Comparison of ENCODE assay signal across 8 mouse cellular contexts in the genomic region with DNA sequence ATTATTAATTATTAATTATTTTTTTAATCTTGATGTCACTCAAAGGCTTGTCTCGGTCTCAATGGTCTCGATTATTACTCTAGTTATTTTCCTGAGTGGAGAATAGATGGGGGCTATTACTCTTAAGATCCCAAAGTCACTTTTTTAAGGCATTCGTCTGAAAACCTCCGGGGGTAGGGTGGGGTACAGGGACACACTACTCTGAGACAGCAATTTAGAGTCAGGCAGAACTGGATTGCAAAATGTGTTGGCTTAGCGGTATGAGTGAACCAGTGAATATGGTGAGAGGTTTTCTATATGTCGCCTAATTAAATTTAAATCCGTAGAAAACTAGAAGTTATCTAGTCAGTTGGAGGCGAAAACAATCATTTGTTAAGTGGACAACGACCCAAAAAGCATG. TPM values are rescaled to one million over a fixed set of nuclear protein-coding genes. Genes with fewer than 3 reads are reported as not detected.
DNase-seq lines count a peak whose midpoint lies in the region; ATAC-seq and TF ChIP-seq lines count a peak whose summit lies in the region.

No protein-coding gene starts in this region.

- H3K4me1 ChIP-seq in heart, embryonic 10.5 days, result 0 out of 2 replicates have a peak, but pooled peaks cover 3% of the 10 kb centered on the region
- H3K4me1 ChIP-seq in ES-E14 (ENCODE audit: control insufficient read depth in 2 of 2, insufficient read depth in 2 of 2, low read length in 2 of 2, poor library complexity in 1 of 2), result 0 out of 4 replicates have a peak, but pooled peaks cover 0 to 1% of the 10 kb centered on the region in 2 experiments
- no peaks in the 10 kb centered on the region for H3K4me1 ChIP-seq in embryonic facial prominence, embryonic 11.5 days (ENCODE audit: control insufficient read depth, insufficient read depth, low read length)
- peaks cover 7% of the 10 kb centered on the region; the same call in 1 of the 2 replicates for H3K4me1 ChIP-seq in intestine, embryonic 14.5 days (replicated peaks; ENCODE audit: control insufficient read depth, insufficient read depth, low read length)
- peaks cover 19% of the 10 kb centered on the region for H3K4me1 ChIP-seq in midbrain, embryonic 15.5 days

- no peaks in the 10 kb centered on the region for H3K9me3 ChIP-seq in heart, embryonic 10.5 days
- H3K9me3 ChIP-seq in ES-E14 (ENCODE audit: control insufficient read depth, insufficient read depth, low read depth, low read length), result no peaks in the 10 kb centered on the region
- no peaks in the 10 kb centered on the region for H3K9me3 ChIP-seq in embryonic facial prominence, embryonic 11.5 days (replicated peaks; ENCODE audit: control insufficient read depth, low read length)
- no peaks in the 10 kb centered on the region for H3K9me3 ChIP-seq in intestine, embryonic 14.5 days (ENCODE audit: control insufficient read depth, low read length)
- no peaks in the 10 kb centered on the region for H3K9me3 ChIP-seq in midbrain, embryonic 15.5 days

- WGBS in heart, embryonic 10.5 days, result 13% methylated on average over 9 of the region's 9 CpGs
- 15% methylated on average over 9 of the region's 9 CpGs for WGBS in embryonic facial prominence, embryonic 11.5 days
- 13% methylated on average over 9 of the region's 9 CpGs for WGBS in intestine, embryonic 14.5 days
- WGBS in midbrain, embryonic 15.5 days, result 14% methylated on average over 9 of the region's 9 CpGs

- H3K9ac ChIP-seq in ES-E14 (ENCODE audit: insufficient read depth, low read depth, low read length, poor library complexity, severe bottlenecking), result 0 out of 2 replicates have a peak overlapping the region, but pooled peaks have one; percentile 33
- no peak overlapping the region; the same call in 1 of the 2 replicates for H3K9ac ChIP-seq in embryonic facial prominence, embryonic 11.5 days (replicated peaks; ENCODE audit: low read length)
- peak overlapping the region; percentile 91 for H3K9ac ChIP-seq in intestine, embryonic 14.5 days (ENCODE audit: low read length)
- peak overlapping the region; percentile 99 for H3K9ac ChIP-seq in midbrain, embryonic 15.5 days

- peak overlapping the region; percentile 88 for H3K4me3 ChIP-seq in heart, embryonic 10.5 days
- peak overlapping the region; percentile 92 to 95 for H3K4me3 ChIP-seq in ES-E14 (ENCODE audit: insufficient read depth in 1 of 2, low read depth in 1 of 2, low read length in 2 of 2, poor library complexity in 1 of 2, severe bottlenecking in 1 of 2)
- H3K4me3 ChIP-seq in embryonic facial prominence, embryonic 11.5 days (ENCODE audit: low read depth, low read length), result peak overlapping the region; percentile 89
- peak overlapping the region; percentile 90 for H3K4me3 ChIP-seq in intestine, embryonic 14.5 days (ENCODE audit: low read depth, low read length)
- peak overlapping the region; percentile 95 for H3K4me3 ChIP-seq in midbrain, embryonic 15.5 days

- H3K27ac ChIP-seq in heart, embryonic 10.5 days, result peak overlapping the region; percentile 52; the same call in 1 of the 2 replicates
- no peak overlapping the region for H3K27ac ChIP-seq in ES-E14 (ENCODE audit: insufficient read depth, low read depth, low read length, poor library complexity, severe bottlenecking)
- H3K27ac ChIP-seq in embryonic facial prominence, embryonic 11.5 days (replicated peaks; ENCODE audit: low read depth, low read length), result no peak overlapping the region
- H3K27ac ChIP-seq in intestine, embryonic 14.5 days (ENCODE audit: low read depth), result 0 out of 2 replicates have a peak overlapping the region, but pooled peaks have one; percentile 98
- H3K27ac ChIP-seq in midbrain, embryonic 15.5 days, result peak overlapping the region; percentile 99

- in situ Hi-C loops in ES-E14 (cut with MboI; ENCODE audit: low sequenced_read_pairs in 2 of 2, unreplicated experiment in 2 of 2), result no loop called here

- ATAC-seq in embryonic facial prominence, embryonic 11.5 days (replicated peaks; ENCODE audit: insufficient number of reproducible peaks, low FRiP score, low TSS enrichment, low read depth), result no peak
- ATAC-seq in intestine, embryonic 14.5 days (replicated peaks; ENCODE audit: low FRiP score, low TSS enrichment, low read depth), result no peak
- ATAC-seq in midbrain, embryonic 15.5 days (replicated peaks), result 0 out of 2 replicates have a peak, but pooled peaks have one; percentile 7

- H3K4me2 ChIP-seq in embryonic facial prominence, embryonic 11.5 days (ENCODE audit: low read depth, low read length), result peak overlapping the region; percentile 57; the same call in 1 of the 2 replicates
- peak overlapping the region; percentile 61 for H3K4me2 ChIP-seq in intestine, embryonic 14.5 days (ENCODE audit: low read length)
- H3K4me2 ChIP-seq in midbrain, embryonic 15.5 days, result peak overlapping the region; percentile 52

- H3K36me3 ChIP-seq in heart, embryonic 10.5 days, result peaks cover 11% of the 10 kb centered on the region
- H3K36me3 ChIP-seq in ES-E14 (ENCODE audit: control insufficient read depth, insufficient read depth, low read length, poor library complexity, severe bottlenecking), result peaks cover 6% of the 10 kb centered on the region
- no peaks in the 10 kb centered on the region; the same call in 1 of the 2 replicates for H3K36me3 ChIP-seq in embryonic facial prominence, embryonic 11.5 days (replicated peaks; ENCODE audit: control insufficient read depth, insufficient read depth, low read depth, low read length)
- H3K36me3 ChIP-seq in intestine, embryonic 14.5 days (ENCODE audit: control insufficient read depth, insufficient read depth, low read length), result peaks cover 8% of the 10 kb centered on the region
- no peaks in the 10 kb centered on the region; the same call in 1 of the 2 replicates for H3K36me3 ChIP-seq in midbrain, embryonic 15.5 days (replicated peaks)

- H3K27me3 ChIP-seq in heart, embryonic 10.5 days (ENCODE audit: insufficient read depth, poor library complexity, severe bottlenecking), result no peaks in the 10 kb centered on the region
- H3K27me3 ChIP-seq in embryonic facial prominence, embryonic 11.5 days (ENCODE audit: control insufficient read depth, insufficient read depth, low read length), result no peaks in the 10 kb centered on the region
- no peaks in the 10 kb centered on the region for H3K27me3 ChIP-seq in intestine, embryonic 14.5 days (replicated peaks; ENCODE audit: control insufficient read depth, insufficient read depth, low read length)
- no peaks in the 10 kb centered on the region for H3K27me3 ChIP-seq in midbrain, embryonic 15.5 days (replicated peaks)

- DNase-seq in heart, embryonic 10.5 days (ENCODE audit: low spot score), result no peak
- DNase-seq in heart, adult 18-20 months, result no peak
- DNase-seq in ES-E14 (ENCODE audit: low read depth, low spot score), result no peak
- peak; percentile 7 for DNase-seq in embryonic facial prominence, embryonic 11.5 days (ENCODE audit: low spot score)
- no peak for DNase-seq in intestine, embryonic 14.5 days (ENCODE audit: low spot score)
- no peak for DNase-seq in urinary bladder, postnatal 36 days (ENCODE audit: low spot score in 2 of 2)
- no peak for DNase-seq in spleen, postnatal 14 days (ENCODE audit: low spot score in 2 of 2)

TF ChIP-seq in ES-E14, 5 proteins besides CTCF, POLR2A, EP300 and RAD21:
- TF ChIP-seq HCFC1 (IDR thresholded peaks at IDR 0.05; ENCODE audit: borderline replicate concordance, insufficient read depth, low read length), result no peak

RNA-seq across cellular contexts. Expression of a gene that starts 0.4 kb away (rescaled TPM):
- 40.6 and 54.9 TPM in 2 replicates for polyA plus RNA-seq in heart, embryonic 10.5 days (2016; fragmentation: Nextera tagmentation; extraction: Ambion mirVana)
- 10 to 100 TPM; 11.0 to 12.6 TPM for total RNA-seq in heart, adult 18-20 months (2021)
- 50.5 and 71.2 TPM in 2 replicates for total RNA-seq in ES-E14 (2012; rRNA removed)
- polyA plus RNA-seq in embryonic facial prominence, embryonic 11.5 days (2014; fragmentation: Nextera tagmentation; extraction: Ambion mirVana), result 54.1 and 59.0 TPM in 2 replicates
- 51.8 and 60.2 TPM in 2 replicates for polyA plus RNA-seq in intestine, embryonic 14.5 days (2014; fragmentation: Nextera tagmentation; extraction: Ambion mirVana)
- polyA plus RNA-seq in midbrain, embryonic 15.5 days (2015; fragmentation: Nextera tagmentation; extraction: Ambion mirVana), result 44.7 and 49.2 TPM in 2 replicates

RNA-seq across cellular contexts. Expression of a gene that starts 0.8 kb away (rescaled TPM):
- 5.2 and 5.6 TPM in 2 replicates for polyA plus RNA-seq in heart, embryonic 10.5 days (2016; fragmentation: Nextera tagmentation; extraction: Ambion mirVana)
- total RNA-seq in heart, adult 18-20 months (2021), result 1 to 10 TPM; 5.5 to 6.6 TPM
- 4.3 and 5.4 TPM in 2 replicates for total RNA-seq in ES-E14 (2012; rRNA removed)
- polyA plus RNA-seq in embryonic facial prominence, embryonic 11.5 days (2014; fragmentation: Nextera tagmentation; extraction: Ambion mirVana), result 5.1 and 6.7 TPM in 2 replicates
- 6.7 and 7.7 TPM in 2 replicates for polyA plus RNA-seq in intestine, embryonic 14.5 days (2014; fragmentation: Nextera tagmentation; extraction: Ambion mirVana)
- polyA plus RNA-seq in midbrain, embryonic 15.5 days (2015; fragmentation: Nextera tagmentation; extraction: Ambion mirVana), result 9.8 and 10.0 TPM in 2 replicates

RNA-seq across cellular contexts. Expression of a gene that starts 55.9 kb away (rescaled TPM):
- polyA plus RNA-seq in heart, embryonic 10.5 days (2016; fragmentation: Nextera tagmentation; extraction: Ambion mirVana), result 0.26 and 0.68 TPM in 2 replicates
- under 1 TPM; 0.40 to 0.44 TPM for total RNA-seq in heart, adult 18-20 months (2021)
- 1.3 and 2.5 TPM in 2 replicates for total RNA-seq in ES-E14 (2012; rRNA removed)
- 1.2 and 2.2 TPM in 2 replicates for polyA plus RNA-seq in embryonic facial prominence, embryonic 11.5 days (2014; fragmentation: Nextera tagmentation; extraction: Ambion mirVana)
- polyA plus RNA-seq in intestine, embryonic 14.5 days (2014; fragmentation: Nextera tagmentation; extraction: Ambion mirVana), result 0.80 and 1.9 TPM in 2 replicates
- 44.1 and 44.6 TPM in 2 replicates for polyA plus RNA-seq in midbrain, embryonic 15.5 days (2015; fragmentation: Nextera tagmentation; extraction: Ambion mirVana)

Comparison
In these comparisons a context has a peak if more than half of its experiments do, and no peak if none do; other contexts are left out.
1. H3K27ac ChIP-seq: peak in heart, embryonic 10.5 days (single experiment), intestine, embryonic 14.5 days (single experiment) and midbrain, embryonic 15.5 days (single experiment); none in ES-E14 (single experiment) and embryonic facial prominence, embryonic 11.5 days (single experiment).
2. RNA of a gene that starts 55.9 kb away (polyA plus RNA-seq): 44.1 to 44.6 TPM in midbrain, embryonic 15.5 days; 1.2 to 2.2 TPM in embryonic facial prominence, embryonic 11.5 days, 0.80 to 1.9 TPM in intestine, embryonic 14.5 days and 0.26 to 0.68 TPM in heart, embryonic 10.5 days; every median in the first group is over 10 times any median in the second.
3. Peak in every context shown above with its lines, with median percentiles within 50 percentile points of each other: H3K4me3 ChIP-seq and H3K4me2 ChIP-seq.